Mouse (Mus musculus): ENCODE measurements around the gene Cyp2j5. TPM values are rescaled to one million over a fixed set of nuclear protein-coding genes. Genes with fewer than 3 reads are reported as not detected.
A peak's percentile ranks its signal among the peaks of the same experiment; 100 is the strongest.

Gene Cyp2j5
- polyA plus RNA-seq, 1 experiment from 2014 or later = not detected

GRCm38 (mm10) chr4:96680966-96681365, 17.0 kb upstream of the Cyp2j5 start:
- Histone ChIP-seq H3K4me1 (ENCODE audit: insufficient read depth) (no peaks in the 10 kb centered on the region), H3K36me3 (ENCODE audit: insufficient read depth) (no peaks in the 10 kb centered on the region), H3K4me3 (ENCODE audit: low read depth, low read length) (no peak overlapping the region), H3K27me3 (ENCODE audit: insufficient read depth, low read length) (no peaks in the 10 kb centered on the region), H3K9me3 (ENCODE audit: low read depth, low read length) (no peaks in the 10 kb centered on the region), H3K4me2 (no peak overlapping the region), H3K27ac (ENCODE audit: low read depth) (no peak overlapping the region), H3K9ac (no peak overlapping the region)
- no peak for TF ChIP-seq CTCF (IDR thresholded peaks at IDR 0.05; ENCODE audit: low read depth)
- DNase-seq (no peak), ATAC-seq (ENCODE audit: insufficient read depth) (no peak)

- Histone ChIP-seq H3K4me3 (ENCODE audit: low read depth, low read length) (no peak overlapping the region), H3K4me1 (ENCODE audit: insufficient read depth) (no peaks in the 10 kb centered on the region), H3K27me3 (ENCODE audit: insufficient read depth, low read length) (no peaks in the 10 kb centered on the region), H3K9me3 (ENCODE audit: low read depth, low read length) (no peaks in the 10 kb centered on the region), H3K36me3 (ENCODE audit: insufficient read depth) (no peaks in the 10 kb centered on the region), H3K9ac (no peak overlapping the region), H3K27ac (ENCODE audit: low read depth) (no peak overlapping the region), H3K4me2 (no peak overlapping the region)
- peak; percentile 27; the same call in 1 of the 2 replicates for TF ChIP-seq CTCF (IDR thresholded peaks at IDR 0.05; ENCODE audit: low read depth)
- DNase-seq (peak; percentile 19), ATAC-seq (ENCODE audit: insufficient read depth) (no peak)
- 17% methylated on average over 1 of the region's 1 CpGs for WGBS
Observed at GRCm38 (mm10) chr4:96680233-96680632, 16.3 kb upstream of the Cyp2j5 start.

DNA sequence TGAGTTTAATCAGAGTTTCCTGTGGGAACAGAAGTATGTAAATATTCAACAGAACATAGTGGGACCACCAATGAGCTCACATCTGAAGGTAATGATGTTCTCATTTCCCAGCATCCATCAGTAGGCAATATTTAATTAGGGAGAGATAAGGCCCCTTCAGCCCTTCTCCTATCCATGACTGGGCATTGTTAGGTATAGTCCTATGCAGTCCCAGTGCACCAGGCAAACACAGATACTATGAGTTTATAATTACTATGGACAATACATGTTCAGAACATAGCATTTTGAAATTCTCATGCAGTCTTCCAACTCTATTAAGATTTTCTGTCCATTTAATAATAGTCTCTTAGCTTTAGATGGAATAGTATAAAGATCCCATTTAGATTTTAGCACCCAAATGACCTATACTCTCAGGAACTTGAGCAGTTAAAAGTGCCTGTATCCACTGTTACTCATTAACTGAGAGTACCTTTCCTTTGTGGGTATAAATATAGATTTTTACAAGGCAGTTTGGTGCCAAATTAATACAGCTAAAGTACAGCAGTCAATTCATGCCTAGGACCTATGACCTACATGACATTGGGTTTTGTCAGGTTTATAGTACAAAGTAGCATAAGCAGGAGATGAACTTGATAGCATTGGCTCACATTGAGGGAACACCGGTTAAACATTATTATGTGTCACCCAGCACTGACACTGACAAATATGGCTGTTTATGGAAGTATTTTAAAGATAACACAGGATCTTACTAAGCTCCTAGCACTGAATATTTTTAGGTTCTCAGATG, 907 bp upstream of the Cyp2j5 start:
- Histone ChIP-seq H3K9me3 (ENCODE audit: low read depth, low read length) (no peaks in the 10 kb centered on the region), H3K27ac (ENCODE audit: low read depth) (no peak overlapping the region), H3K36me3 (ENCODE audit: insufficient read depth) (no peaks in the 10 kb centered on the region), H3K4me1 (ENCODE audit: insufficient read depth) (no peaks in the 10 kb centered on the region), H3K27me3 (ENCODE audit: insufficient read depth, low read length) (no peaks in the 10 kb centered on the region), H3K4me2 (no peak overlapping the region), H3K4me3 (ENCODE audit: low read depth, low read length) (no peak overlapping the region), H3K9ac (no peak overlapping the region)
- DNase-seq = no peak
- 72% methylated on average over 1 of the region's 1 CpGs for WGBS
- ATAC-seq (ENCODE audit: insufficient read depth) = no peak
- TF ChIP-seq CTCF (IDR thresholded peaks at IDR 0.05; ENCODE audit: low read depth) = no peak

- Histone ChIP-seq H3K36me3 (ENCODE audit: insufficient read depth) (no peaks in the 10 kb centered on the region), H3K27me3 (ENCODE audit: insufficient read depth, low read length) (no peaks in the 10 kb centered on the region), H3K27ac (ENCODE audit: low read depth) (no peak overlapping the region), H3K4me1 (ENCODE audit: insufficient read depth) (no peaks in the 10 kb centered on the region), H3K4me3 (ENCODE audit: low read depth, low read length) (no peak overlapping the region), H3K9ac (no peak overlapping the region), H3K4me2 (no peak overlapping the region), H3K9me3 (ENCODE audit: low read depth, low read length) (no peaks in the 10 kb centered on the region)
- DNase-seq (no peak), ATAC-seq (ENCODE audit: insufficient read depth) (no peak)
- 86% methylated on average over 1 of the region's 1 CpGs for WGBS
- TF ChIP-seq CTCF (IDR thresholded peaks at IDR 0.05; ENCODE audit: low read depth) = no peak
Observed at GRCm38 (mm10) chr4:96635455-96635854, 28.5 kb downstream of the Cyp2j5 start.

DNA sequence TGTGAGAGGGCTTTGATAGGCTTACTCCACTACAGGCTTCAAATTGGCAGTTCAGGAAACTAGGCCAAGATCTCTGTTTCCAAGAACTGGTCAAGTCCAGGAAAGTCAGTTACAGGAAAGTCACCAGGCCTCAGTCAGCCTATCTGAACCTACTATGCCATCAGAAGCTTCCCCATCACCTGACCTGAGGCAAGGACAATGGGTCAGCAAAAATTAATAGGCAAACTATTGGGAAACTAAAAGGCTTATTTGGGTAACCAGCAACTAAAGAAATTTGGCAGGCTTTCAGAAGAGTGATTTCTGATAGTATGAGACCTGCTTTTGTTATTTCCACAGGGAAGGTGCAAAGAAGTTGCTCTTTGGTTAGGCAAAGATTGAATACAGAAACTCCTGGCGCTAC, 41.5 kb downstream of the Cyp2j5 start:
- TF ChIP-seq CTCF (IDR thresholded peaks at IDR 0.05; ENCODE audit: low read depth) = no peak
- no peaks in the 10 kb centered on the region for H3K27me3 ChIP-seq (ENCODE audit: insufficient read depth, low read length)
- H3K4me3 ChIP-seq (ENCODE audit: low read depth, low read length) = no peak overlapping the region
- ATAC-seq (ENCODE audit: insufficient read depth) = no peak
- WGBS = 81% methylated on average over 1 of the region's 1 CpGs
- no peaks in the 10 kb centered on the region for H3K36me3 ChIP-seq (ENCODE audit: insufficient read depth)
- H3K9me3 ChIP-seq (ENCODE audit: low read depth, low read length) = 0 out of 2 replicates have a peak, but pooled peaks cover 2% of the 10 kb centered on the region
- no peak overlapping the region for H3K9ac ChIP-seq
- DNase-seq = no peak
- H3K4me2 ChIP-seq = no peak overlapping the region
- no peak overlapping the region for H3K27ac ChIP-seq (ENCODE audit: low read depth)
- no peaks in the 10 kb centered on the region for H3K4me1 ChIP-seq (ENCODE audit: insufficient read depth)

- Histone ChIP-seq H3K4me2 (peak overlapping the region; percentile 77), H3K4me1 (ENCODE audit: insufficient read depth) (no peaks in the 10 kb centered on the region), H3K4me3 (ENCODE audit: low read depth, low read length) (peak overlapping the region; percentile 41), H3K27me3 (ENCODE audit: insufficient read depth, low read length) (no peaks in the 10 kb centered on the region), H3K27ac (ENCODE audit: low read depth) (no peak overlapping the region), H3K9me3 (ENCODE audit: low read depth, low read length) (no peaks in the 10 kb centered on the region), H3K36me3 (ENCODE audit: insufficient read depth) (no peaks in the 10 kb centered on the region), H3K9ac (no peak overlapping the region)
- WGBS = 30% methylated on average over 4 of the region's 4 CpGs
- ATAC-seq (ENCODE audit: insufficient read depth) (peak; percentile 88), DNase-seq (peak; percentile 88)
- TF ChIP-seq CTCF (IDR thresholded peaks at IDR 0.05; ENCODE audit: low read depth) = peak; percentile 41
Observed at GRCm38 (mm10) chr4:96591791-96592150, 72.2 kb downstream of the Cyp2j5 start.

- TF ChIP-seq CTCF (IDR thresholded peaks at IDR 0.05; ENCODE audit: low read depth) = no peak
- Histone ChIP-seq H3K4me1 (ENCODE audit: insufficient read depth) (no peaks in the 10 kb centered on the region), H3K4me3 (ENCODE audit: low read depth, low read length) (peak within 1 kb of the TSS; percentile 41), H3K27me3 (ENCODE audit: insufficient read depth, low read length) (no peaks in the 10 kb centered on the region), H3K36me3 (ENCODE audit: insufficient read depth) (no peaks in the 10 kb centered on the region), H3K4me2 (peak within 1 kb of the TSS; percentile 77), H3K9ac (peak within 1 kb of the TSS; percentile 50), H3K27ac (ENCODE audit: low read depth) (peak within 1 kb of the TSS; percentile 81), H3K9me3 (ENCODE audit: low read depth, low read length) (no peaks in the 10 kb centered on the region)
- whole genome bisulfite sequencing = 5% methylated on average over 18 of the region's 18 CpGs
- ATAC-seq (ENCODE audit: insufficient read depth) (peak; percentile 98), DNase-seq (peak; percentile 92)
Observed at GRCm38 (mm10) chr4:96590911-96591790, 72.8 kb downstream of the Cyp2j5 start, which contains the start of gene Cyp2j9. Gene Cyp2j9 (minus strand): TSS chr4:96591578.

Measured in lung, embryonic 14.5 days (tissue).